Mouse (Mus musculus): ENCODE data around the gene Lpp.

Gene Lpp

GRCm38 (mm10) chr16:24625576-24625975 lies 232.3 kb downstream of the Lpp start:
- DNase-seq (ENCODE audit: low spot score in 2 of 2) = no peak

GRCm38 (mm10) chr16:24628779-24629178 lies 235.5 kb downstream of the Lpp start:
- no peak for DNase-seq (ENCODE audit: low spot score in 2 of 2)

- DNase-seq (ENCODE audit: low spot score in 2 of 2) = peak; percentile 14 to 28
Measured at GRCm38 (mm10) chr16:24629218-24630172, 236.2 kb downstream of the Lpp start.

GRCm38 (mm10) chr16:24635381-24635919 lies 242.1 kb downstream of the Lpp start:
- DNase-seq (ENCODE audit: low spot score in 2 of 2) = no peak

GRCm38 (mm10) chr16:24636894-24637293 lies 243.6 kb downstream of the Lpp start:
- DNase-seq (ENCODE audit: low spot score in 2 of 2) = no peak

GRCm38 (mm10) chr16:24641003-24641797 lies 247.9 kb downstream of the Lpp start:
- no peak for DNase-seq (ENCODE audit: low spot score in 2 of 2)

GRCm38 (mm10) chr16:24643024-24643635 lies 249.8 kb downstream of the Lpp start:
- DNase-seq (ENCODE audit: low spot score in 2 of 2) = no peak

- no peak for DNase-seq (ENCODE audit: low spot score in 2 of 2)
Measured at GRCm38 (mm10) chr16:24644154-24644553, 250.8 kb downstream of the Lpp start.

GRCm38 (mm10) chr16:24644760-24645406 lies 251.6 kb downstream of the Lpp start:
- DNase-seq (ENCODE audit: low spot score in 2 of 2) = no peak

- no peak for DNase-seq (ENCODE audit: low spot score in 2 of 2)
Measured at GRCm38 (mm10) chr16:24645906-24646603, 252.7 kb downstream of the Lpp start.

GRCm38 (mm10) chr16:24651655-24652654 lies 258.6 kb downstream of the Lpp start:
- no peak for DNase-seq (ENCODE audit: low spot score in 2 of 2)

- DNase-seq (ENCODE audit: low spot score in 2 of 2) = no peak
Measured at GRCm38 (mm10) chr16:24653041-24653440, 259.7 kb downstream of the Lpp start.

GRCm38 (mm10) chr16:24655116-24655515 lies 261.8 kb downstream of the Lpp start:
- no peak for DNase-seq (ENCODE audit: low spot score in 2 of 2)

- DNase-seq (ENCODE audit: low spot score in 2 of 2) = no peak
Measured at GRCm38 (mm10) chr16:24656026-24656425, 262.7 kb downstream of the Lpp start.

GRCm38 (mm10) chr16:24656752-24657151 lies 263.4 kb downstream of the Lpp start:
- DNase-seq (ENCODE audit: low spot score in 2 of 2) = no peak

GRCm38 (mm10) chr16:24659049-24659448 lies 265.7 kb downstream of the Lpp start:
- DNase-seq (ENCODE audit: low spot score in 2 of 2) = no peak

GRCm38 (mm10) chr16:24664131-24664530 lies 270.8 kb downstream of the Lpp start:
- no peak for DNase-seq (ENCODE audit: low spot score in 2 of 2)

- no peak for DNase-seq (ENCODE audit: low spot score in 2 of 2)
Measured at GRCm38 (mm10) chr16:24669718-24670460, 276.6 kb downstream of the Lpp start.

GRCm38 (mm10) chr16:24678942-24679341 lies 285.6 kb downstream of the Lpp start:
- no peak for DNase-seq (ENCODE audit: low spot score in 2 of 2)

Data from spleen, postnatal 10 days (tissue).